Mouse (Mus musculus): ENCODE measurements around the gene Gtpbp4. TPM values are rescaled to one million over a fixed set of nuclear protein-coding genes. Genes with fewer than 3 reads are reported as not detected.
"Not testable (repeated sequence)": the region's sequence is repeated elsewhere in the genome, so short reads cannot be mapped to it uniquely, and the experiment has no call there.

The Gtpbp4 gene
- 10 to 100 TPM; 48.1 to 50.5 TPM for total RNA-seq (2021)

DNA sequence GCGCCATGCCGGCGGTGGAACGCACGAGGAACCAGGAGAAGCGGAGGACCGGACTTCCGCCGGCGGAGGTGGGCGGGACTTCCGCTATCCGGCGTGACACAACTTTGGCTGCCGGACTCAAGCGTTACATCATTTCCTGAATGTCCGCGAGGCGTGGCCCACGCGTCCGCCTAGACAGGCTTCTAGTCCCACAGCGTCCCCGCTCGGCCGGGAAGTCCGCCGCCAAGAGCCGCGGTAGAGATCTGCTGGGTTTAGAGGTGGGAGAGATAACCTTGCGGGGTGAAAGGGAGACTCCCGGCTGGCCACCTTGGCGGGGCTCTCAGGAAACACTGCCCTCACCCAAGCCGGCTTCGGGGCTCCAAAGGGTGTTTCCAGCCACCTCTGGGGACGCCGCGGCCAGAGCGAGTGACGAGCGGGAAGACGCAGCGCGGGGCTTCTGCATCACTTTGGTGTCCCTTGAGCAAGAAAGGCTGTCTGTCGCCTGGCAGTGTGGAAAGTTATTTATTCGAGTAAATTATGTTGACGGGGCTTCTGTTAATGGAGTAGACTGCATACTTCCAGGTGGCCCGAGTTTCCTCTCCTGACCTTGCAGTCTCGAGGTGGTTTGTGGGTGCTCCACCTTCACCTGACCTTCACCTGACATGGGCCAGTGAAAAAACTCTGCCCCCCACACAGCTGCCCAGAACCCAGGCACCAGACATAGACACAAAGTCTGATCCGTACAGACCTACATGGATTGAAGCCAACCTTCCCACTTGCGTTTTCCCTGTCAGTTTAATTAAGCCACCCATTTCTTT, at the start of gene Gtpbp4:
Gene Gtpbp4, minus strand, starts transcription at position 94 of the 797 bp plus-strand sequence.
- peak; percentile 97 for DNase-seq

DNA sequence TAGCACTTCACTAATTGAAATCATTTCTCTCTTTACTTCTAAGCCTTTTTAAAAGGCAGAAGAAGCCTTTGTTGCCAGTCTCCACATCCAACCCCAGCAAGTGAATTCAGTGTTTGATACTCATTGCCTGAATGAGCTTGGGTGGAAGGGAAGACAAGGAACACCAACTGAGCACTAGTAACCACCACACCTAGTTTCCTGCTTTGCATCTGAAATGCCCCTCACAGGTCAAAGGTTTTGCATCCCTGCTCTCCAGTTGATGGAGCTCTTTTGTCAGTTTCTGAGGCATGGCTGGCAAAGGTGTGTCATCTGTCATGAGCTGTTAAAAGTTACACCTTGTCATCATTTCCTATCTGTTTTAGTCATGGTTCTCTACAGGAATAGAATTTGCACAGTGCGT, 48.8 kb upstream of the Gtpbp4 start:
- no peak for DNase-seq

DNA sequence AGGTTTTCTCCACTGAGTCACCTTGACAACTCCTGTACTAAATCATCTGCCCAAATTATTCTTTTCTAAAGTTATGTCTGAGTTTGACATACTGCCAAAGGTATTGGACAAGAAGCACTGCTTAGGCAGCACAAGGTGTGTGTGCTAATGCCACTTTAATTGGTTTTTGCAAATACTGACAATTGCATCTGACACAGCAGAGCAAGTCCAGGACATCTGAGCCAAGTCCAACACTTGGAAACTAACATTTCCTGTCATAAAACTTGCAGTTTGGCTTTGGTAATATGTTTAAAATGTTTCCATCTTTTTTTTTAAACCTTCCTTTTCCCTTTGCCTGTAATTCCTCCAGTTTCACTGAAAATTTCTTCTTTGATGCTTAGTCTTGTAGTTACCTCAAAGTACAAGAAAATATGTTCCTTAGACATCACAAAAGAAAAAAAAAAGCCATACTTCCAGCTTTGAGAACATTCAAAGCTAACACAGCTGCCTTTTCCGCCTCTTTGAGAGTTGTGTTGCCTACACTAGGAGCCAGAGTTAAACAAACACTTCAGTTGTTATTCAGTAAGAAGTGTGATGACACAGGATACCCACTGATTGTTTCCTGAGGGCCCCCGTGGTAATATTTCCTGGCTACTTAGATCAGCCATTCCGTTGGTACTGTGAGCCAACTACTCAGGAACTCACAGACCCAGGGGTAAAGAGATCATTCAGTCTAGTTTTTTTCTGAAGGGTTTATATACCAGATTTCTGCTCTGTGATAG, 47.6 kb upstream of the Gtpbp4 start:
- DNase-seq = no peak

DNA sequence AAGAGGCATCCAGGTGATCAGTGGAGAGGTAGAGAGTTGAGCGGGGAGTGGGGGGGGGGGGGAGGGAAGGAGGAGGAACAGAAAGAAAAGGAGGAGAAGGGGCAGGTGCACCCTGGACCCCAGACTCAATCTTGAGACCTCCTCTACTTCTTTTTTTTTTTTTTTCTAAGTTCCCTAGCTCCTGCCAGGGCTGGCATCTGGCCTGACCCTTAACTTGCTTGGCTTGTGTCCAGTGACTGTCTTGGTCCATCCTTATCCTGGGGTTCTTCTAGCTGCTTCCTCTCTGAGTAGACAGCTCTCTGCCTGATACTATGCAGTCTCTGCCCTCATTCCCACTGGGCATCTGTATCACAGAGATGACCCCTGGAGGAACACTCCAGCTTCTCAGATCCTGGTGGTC, 44.7 kb upstream of the Gtpbp4 start:
- DNase-seq = no peak

DNA sequence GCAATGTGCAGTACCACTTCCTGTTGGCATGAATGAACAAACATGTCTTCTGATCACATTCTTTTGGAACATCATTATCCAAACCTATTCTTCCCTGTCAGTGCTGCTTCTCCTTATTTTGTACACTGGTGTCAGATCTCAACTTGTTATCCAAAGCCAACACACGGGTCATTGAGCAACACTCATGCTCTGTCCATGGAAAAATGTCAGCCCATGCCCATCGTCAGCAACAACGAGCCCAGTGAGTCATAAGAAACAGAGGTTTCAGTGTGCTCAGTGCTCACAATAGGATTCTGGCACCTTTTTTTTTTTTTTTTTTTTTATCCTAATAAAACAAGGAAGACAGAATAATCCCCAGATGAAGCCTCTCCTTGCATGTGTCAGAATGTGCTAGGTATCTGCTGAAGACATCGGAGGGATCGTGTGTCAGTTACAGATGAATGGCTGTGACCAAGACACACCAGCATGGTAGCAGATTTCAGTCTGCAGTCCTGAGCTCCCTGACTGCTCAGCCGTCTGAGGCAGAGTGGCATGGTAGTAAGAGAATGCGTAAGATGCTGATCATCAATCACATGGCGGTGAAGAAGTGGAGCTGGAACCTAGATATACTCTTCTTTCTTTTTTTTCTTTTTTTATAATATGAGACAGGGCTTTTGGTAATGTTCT, 36.2 kb upstream of the Gtpbp4 start:
- no peak for DNase-seq

DNA sequence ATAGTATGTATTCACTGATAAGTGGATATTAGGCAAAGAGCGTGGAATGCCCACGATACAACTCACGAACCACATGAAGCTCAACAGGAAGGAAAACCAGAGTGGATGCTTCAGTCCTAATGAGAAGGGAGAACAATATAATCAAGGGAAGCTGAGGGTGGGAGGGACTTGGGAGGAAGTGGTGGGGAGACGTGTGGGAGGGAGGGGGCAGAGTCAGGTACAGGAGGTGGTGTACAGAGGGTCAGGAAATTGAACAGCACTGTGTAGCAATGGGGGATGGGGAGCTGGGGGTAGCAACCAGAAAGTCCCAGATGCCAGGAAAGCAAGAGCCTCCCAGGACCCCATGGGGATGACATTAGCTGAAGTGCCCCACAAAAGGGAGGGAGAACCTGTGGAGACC, 34.5 kb upstream of the Gtpbp4 start:
- no peak for DNase-seq

DNA sequence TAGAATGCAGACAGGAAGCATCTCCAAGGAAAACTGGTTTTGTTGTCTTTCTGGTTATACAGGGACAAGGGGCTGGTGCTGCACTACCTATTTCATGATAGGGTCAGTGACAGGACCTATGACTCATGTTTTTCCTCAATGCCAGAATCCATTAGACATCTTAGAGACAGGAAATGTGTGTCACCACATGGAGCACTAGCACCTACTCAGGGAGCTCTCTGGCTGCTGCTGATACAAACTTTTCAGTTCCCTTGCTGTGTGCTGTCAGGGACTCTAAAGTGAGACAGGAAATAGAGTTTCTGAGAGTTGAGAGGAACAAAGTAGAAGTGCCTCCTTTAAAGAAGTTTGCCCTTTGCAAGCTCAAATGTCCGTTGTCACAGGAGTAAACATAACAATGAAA, 31.4 kb upstream of the Gtpbp4 start:
- DNase-seq = no peak

DNA sequence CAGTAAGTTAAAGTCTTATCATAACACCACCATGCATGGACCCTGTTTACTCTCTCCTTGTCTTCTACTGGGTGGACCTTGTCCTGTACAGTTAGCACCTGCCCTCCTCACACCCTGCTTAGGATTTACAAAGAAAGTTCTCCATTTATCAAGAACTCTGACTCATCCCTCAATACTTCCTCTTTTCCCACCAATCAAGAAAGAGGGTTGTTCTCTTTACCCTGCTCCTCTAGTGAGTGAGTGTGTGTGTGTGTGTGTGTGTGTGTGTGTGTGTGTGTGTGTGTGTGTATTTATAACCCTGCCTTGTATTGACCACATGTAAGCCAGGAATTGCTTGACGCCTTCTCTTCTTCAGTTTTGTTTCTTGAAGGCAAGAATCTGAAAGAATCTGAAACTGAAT, 26.7 kb upstream of the Gtpbp4 start:
- no peak for DNase-seq

DNA sequence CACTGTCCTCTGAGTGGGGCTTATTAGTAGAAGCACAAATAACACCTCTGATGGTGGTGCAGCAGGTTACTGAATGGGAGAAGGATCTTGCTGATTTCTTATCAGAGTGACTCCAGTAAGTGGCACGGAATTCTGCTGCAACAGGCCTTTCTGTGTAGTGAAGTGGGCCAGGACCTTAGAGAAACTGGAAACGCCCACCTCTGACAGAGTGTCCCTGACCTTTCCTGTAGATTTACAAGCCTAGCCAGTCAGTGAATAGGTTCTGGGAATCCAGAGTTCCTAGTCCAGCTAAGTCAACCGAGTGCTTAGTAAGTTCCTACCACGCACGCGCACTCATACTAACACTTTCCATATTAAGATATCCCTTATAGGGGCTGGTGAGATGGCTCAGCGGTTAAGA, 25.7 kb upstream of the Gtpbp4 start:
- DNase-seq = no peak

DNA sequence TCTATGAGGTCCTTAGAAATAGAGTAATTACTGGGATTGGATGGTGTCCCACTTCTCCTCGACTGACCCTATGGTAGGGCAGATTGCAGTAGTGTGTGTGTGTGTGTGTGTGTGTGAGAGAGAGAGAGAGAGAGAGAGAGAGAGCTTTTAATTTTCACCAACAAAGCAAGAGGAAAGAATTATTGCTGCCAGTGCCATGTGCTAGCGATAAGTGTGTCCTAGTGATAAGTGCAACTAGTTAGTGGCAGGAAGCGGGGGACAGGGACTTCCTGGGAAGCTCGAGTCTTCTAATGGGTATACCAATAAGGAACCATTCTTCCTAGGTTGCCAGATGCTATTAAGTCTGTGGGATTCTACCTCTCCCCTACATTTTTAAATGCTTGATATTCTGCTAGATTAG, 23.8 kb upstream of the Gtpbp4 start:
- no peak for DNase-seq

DNA sequence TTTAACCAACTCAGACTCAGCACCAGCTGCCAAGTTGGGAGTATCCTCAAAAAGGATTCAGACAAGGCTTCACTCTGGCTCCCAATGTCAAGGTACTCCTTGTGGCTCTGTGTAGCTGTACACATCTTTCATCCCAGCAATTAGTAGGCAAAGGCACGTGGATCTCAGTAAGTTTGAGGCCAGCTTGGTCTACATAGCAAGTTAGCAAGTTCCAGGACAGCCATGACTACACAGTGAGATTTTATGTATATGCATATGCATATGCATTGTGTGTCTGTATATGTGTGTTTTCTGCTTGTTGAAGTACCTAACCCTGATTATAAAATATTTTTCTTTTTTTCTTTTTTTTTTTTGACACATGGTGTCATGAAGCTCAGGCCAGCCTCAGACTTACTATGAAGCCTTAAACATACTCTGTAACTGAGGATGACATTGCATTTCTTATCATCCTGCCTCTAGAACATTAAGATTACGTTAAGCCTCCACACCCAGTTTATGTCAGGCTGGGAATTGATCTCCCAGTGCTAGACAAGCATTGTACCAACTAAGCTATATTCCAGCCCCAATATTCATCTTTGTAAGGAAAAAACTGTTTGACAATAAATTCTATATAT, 23.2 kb upstream of the Gtpbp4 start:
- DNase-seq = no peak

DNA sequence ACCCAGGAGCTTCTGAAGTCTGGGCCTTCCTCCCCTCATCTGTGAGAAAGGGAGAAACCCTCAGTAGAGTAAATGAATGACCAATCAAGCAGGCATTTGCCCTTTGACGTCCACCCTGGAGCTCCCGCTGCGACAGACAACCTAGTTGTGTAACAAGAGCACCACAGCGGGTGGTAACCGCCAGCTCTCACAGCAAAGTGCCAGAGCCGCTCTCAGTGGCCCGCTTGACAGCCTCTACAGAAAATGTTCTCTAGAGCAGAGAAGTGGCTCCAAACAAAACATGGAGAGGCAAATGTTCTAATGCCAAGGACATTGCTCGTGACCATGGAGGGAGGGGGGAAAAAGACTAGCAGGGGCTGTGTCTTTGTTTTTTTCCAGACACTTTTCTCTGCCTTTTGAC, 21.3 kb upstream of the Gtpbp4 start:
- no peak for DNase-seq

DNA sequence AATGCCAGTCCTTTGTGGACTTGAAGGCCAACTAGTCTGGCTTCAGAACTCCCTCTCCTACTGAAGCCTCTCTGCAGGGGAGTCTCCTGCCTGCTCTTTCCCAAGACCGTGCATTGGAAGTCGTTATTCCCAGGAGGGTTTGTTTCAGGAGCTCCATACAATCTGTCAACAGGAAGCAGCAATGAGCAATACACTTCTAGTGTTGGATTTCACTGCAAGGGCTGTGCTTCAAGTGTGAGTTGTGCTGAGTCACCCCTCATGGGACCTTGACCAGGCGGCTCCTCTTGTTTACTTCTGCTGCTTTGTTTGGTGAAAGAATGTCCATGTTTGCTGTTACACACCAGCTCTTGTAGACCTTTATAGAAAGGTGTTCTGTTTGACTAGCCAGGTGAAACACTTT, 18.5 kb upstream of the Gtpbp4 start:
- no peak for DNase-seq

DNA sequence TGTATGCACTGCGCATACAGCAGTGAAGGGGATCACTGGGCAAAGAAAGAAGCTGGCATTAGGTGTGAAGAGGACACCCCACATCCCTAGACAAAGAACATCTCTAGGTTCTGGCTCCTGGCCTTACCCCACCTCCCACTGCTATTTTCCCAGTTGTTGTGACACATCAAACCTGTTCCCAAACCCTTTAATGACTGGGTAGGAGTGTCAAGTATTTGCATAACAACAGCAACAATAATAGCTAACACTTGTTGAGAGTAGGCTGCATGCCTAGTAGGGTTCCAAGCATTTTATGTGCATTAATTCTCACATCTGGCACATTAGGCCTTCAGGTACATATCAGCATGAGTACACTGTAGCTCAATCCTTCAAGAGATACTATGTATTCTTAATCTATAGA, 17.6 kb upstream of the Gtpbp4 start:
- no peak for DNase-seq

DNA sequence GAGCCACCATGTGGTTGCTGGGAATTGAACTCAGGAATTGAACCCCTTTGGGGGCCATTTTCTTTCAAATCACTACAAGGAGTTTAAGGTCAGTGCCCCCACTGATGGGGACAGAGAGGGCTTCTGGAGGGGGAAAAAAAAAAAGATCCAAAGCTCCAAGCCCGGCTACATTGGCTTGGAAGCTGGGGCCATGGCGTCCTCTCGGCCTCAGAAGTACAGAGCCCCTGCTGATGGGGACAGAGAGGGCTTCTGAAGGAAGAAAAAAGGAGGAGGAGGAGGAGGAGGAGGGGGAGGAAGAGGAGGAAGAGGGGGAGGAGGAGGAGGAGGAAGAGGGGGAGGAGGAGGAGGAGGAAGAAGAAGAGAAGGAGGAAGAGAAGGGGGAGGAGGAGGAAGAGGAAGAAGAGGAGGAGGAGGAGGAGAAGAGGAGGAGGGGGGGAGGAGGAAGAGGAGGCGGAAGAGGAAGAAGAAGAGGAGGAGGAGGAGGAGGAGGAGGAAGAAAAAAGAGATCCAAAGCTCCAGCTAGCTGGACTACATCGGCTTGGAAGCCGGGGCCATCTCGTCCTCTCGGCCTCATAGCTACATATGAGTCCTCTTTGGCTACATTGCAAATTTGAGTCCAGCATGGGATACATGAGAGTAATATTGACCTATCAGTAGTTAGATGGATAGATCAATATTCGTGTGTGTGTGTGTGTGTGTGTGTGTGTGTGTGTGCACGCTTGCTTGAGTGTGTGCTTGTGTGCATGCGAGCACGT, 15.9 kb upstream of the Gtpbp4 start:
- DNase-seq = peak; percentile 89

DNA sequence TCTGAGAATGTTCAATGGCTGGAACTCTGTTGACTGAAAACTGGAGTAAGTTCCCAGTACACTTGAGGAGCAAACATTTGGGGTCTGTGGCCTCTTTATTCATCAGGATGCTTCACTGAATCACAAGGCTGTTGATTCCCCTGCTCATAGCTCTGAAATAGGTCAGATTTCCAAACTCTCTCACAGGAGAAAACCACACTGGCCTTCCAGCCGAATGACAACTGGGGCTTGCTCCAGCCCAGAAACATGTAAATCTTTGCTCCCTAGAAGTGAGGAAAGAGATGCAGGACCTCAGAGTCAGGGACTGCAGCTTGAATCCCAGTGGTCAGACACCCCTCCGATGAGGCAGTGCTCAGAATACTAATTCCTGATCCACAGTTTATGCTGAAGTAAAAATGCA, 7.4 kb upstream of the Gtpbp4 start:
- no peak for DNase-seq

DNA sequence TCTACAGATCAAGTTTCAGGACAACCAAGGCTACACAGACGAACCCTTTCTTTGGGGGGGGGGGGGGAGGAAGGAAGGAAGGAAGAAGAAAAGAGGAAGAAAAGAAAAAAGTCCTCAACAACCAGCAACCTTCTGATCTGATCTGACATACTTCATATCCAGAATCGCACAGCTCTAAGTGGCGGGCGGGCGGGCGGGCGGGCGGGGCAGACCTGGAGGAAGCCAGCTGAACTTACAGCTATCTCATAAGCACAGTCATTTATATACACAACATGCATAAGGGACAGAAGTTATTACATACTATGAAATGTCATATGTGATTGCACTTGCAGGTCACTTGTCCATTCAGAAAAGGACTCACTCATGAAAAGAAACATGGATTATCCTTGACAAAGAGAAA, 3.6 kb upstream of the Gtpbp4 start:
- no peak for DNase-seq

DNA sequence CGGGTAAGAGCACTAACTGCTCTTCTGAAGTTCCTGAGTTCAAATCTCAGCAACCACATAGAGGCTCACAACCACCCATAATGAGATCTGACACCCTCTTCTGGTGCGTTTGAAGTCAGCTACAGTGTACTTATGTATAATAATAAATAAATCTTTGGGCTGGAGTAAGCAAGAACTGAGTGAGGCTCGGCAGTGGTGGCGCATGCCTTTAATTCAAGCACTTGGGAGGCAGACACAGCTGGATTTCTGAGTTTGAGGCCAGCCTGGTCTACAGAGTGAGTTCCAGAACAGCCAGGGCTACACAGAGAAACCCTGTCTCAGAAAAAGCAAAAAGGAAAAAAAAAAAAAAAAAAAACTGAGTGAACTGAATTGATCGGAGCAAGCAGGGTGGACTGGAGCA, 1.3 kb upstream of the Gtpbp4 start:
- not testable (repeated sequence) for DNase-seq

DNA sequence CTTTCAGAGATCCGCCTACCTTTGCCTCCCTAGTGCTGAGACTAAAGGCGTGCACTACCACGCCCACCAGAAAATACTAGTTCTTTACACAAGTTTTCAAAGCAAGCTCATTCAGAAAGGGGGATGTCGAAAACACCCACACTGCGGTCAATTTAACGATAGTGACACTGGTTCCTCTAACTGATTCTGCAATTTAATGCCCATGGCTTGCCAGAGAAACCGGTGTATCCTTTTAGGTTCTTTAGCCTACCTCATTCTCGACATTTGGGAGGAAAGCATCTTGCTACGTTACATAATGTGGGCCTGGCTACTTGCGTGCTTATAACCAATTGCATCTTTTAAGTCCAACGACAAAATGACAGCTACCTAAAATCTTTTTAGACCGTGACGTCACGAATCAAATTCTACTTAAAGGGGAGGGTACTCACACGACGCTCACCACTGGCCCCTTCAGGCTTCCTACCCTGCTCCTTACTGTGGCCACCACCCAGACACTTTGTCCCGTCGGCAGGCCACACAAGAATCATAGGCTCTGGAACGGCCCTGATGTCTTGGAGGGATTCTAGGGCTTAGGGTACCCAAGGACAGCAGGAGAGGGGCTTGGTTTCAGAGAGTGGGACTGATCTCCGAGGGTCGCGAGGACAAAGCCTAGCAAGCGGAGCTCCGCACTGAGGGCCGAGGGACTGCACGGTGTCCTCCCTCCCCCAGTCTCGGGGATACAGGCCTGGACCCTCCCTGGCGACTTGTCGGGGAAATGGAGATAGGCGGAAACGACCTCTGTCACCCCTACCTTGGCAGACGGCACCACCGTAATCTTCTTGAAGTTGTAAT, 509 bp downstream of the Gtpbp4 start:
- DNase-seq = no peak

DNA sequence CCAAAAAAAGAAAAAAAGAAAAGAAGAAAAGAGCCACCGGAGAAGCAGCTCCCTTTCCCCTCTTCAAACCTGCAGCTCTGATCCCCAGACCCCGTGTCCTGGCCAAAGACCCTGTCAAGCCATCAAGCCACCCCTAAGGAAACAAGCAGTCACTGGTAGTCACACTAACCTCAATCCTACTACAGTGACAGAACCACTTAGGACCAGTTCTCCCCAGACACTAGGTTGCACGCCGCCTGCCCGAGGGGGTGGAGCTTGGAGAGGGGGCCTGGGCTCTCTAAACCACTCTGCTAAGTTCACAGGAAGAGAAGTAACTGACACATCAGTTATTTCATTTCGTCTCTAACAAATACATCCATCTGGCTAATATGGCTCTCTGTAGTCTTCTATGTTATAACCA, 3.7 kb downstream of the Gtpbp4 start:
- DNase-seq = no peak

DNA sequence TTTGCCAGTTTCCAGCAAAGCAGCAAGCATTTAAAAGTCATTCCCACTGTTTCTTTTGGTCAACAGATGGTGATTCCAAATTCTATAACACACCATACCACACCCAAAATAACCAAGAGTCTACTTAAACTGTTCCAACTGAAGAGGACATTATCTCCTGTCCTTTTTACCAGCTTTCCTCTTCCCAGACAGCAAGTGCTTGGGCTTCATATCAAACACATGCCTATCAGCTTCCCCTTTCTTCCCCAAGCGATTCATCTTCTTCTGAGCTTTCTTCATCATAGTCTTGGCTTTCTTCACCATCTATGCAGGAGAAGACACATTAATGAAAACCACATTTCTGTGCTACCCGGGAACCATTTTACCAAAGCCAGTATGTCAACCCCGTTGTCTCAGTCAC, 22.9 kb downstream of the Gtpbp4 start:
- no peak for DNase-seq
